Mouse (Mus musculus) liver, embryonic 11.5 days (tissue): ENCODE measurements around the gene Sh3kbp1. TPM values are rescaled to one million over a fixed set of nuclear protein-coding genes. Genes with fewer than 3 reads are reported as not detected.

ENCODE experiments used
- ATAC-seq: fragments of 200-750 bp; cut with Nextera tagmentation; replicated peaks from 2 replicates; pipeline ENCODE4 v1.8.0; 2017; ENCODE audit warnings: moderate number of reproducible peaks, mild to moderate bottlenecking, moderate TSS enrichment, moderate library complexity; ENCODE audit not compliant: low FRiP score
- DNase-seq: peaks from one replicate; pipeline ENCODE4 v3.0.0-alpha.2; 2017; ENCODE audit warnings: low spot score
- H3K27ac ChIP-seq: fragments of 300-500 bp; sonication (generic); 2 replicates; pipeline ENCODE4 v1.5.1; 2014; ENCODE audit warnings: mild to moderate bottlenecking, low read depth, low read length, control low read depth
- H3K27me3 ChIP-seq: fragments of 300-500 bp; sonication (generic); replicated peaks from 2 replicates; pipeline ENCODE4 v1.6.1; 2014; ENCODE audit warnings: low read length, mixed read lengths; ENCODE audit not compliant: control insufficient read depth, insufficient read depth
- H3K36me3 ChIP-seq: fragments of 300-500 bp; sonication (generic); 2 replicates; pipeline ENCODE4 v1.6.1; 2014; ENCODE audit warnings: mild to moderate bottlenecking, low read length, moderate library complexity, mixed read lengths; ENCODE audit not compliant: control insufficient read depth, insufficient read depth
- H3K4me1 ChIP-seq: fragments of 300-500 bp; sonication (generic); replicated peaks from 2 replicates; pipeline ENCODE4 v1.6.1; 2014; ENCODE audit warnings: low read length, mixed read lengths; ENCODE audit not compliant: control insufficient read depth, insufficient read depth
- H3K4me2 ChIP-seq: fragments of 300-500 bp; sonication (generic); 2 replicates; pipeline ENCODE4 v1.6.1; 2014; ENCODE audit warnings: mild to moderate bottlenecking, control low read depth, moderate library complexity
- H3K4me3 ChIP-seq: fragments of 300-500 bp; sonication (generic); 2 replicates; pipeline ENCODE4 v1.5.1; 2014; ENCODE audit warnings: low read depth, low read length, control low read depth
- H3K9ac ChIP-seq: fragments of 300-500 bp; sonication (generic); 2 replicates; pipeline ENCODE4 v1.6.1; 2014; ENCODE audit warnings: low read depth, low read length, control low read depth
- H3K9me3 ChIP-seq: fragments of 300-500 bp; sonication (generic); 2 replicates; pipeline ENCODE4 v1.6.1; 2016; ENCODE audit warnings: low read length, inconsistent platforms, mixed read lengths; ENCODE audit not compliant: control insufficient read depth
- WGBS: fragments of 180-500 bp; shearing (Covaris S2); extraction: QIAGEN DNeasy Blood & Tissue Kit; methylation state at CpG from one replicate; pipeline ENCODE4 v1.1.7; 2014; 5-methylcytosine and 5-hydroxymethylcytosine counted together
- polyA plus RNA-seq: library from polyadenylated mRNA; unstranded; fragments of >200 nt; fragmentation: Nextera tagmentation; extraction: Ambion mirVana; gene quantifications from 2 replicates; pipeline ENCODE4 v1.2.1, GENCODE M21; 2014

Sh3kbp1 gene
- polyA plus RNA-seq, 1 experiment from 2014 or later, result 23.9 TPM

DNA sequence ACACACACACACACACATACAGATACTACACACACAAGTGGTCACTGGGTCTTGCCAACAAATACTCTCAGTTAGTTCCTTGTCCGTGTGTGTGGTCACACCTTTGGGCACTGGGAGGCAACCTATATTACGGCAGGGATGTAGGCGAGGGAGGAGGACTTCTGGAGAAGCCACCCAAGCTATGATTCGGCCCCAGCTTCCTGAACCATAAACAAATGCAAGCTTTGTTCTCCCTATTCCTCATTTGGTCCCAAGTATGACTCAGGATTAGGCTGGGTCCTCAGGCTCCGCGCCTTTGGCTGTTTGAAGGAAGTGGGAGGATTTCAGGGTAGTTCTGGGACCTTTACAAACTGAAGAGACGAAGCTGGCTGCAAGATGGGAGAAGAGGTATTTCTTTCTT lies 213.2 kb downstream of the Sh3kbp1 start:
- DNase-seq (no peak), ATAC-seq (no peak)
- H3K4me1 ChIP-seq, result no peaks in the 10 kb centered on the region
- H3K27ac ChIP-seq, result no peak overlapping the region
- 58% methylated on average over 7 of the region's 7 CpGs for WGBS
- H3K36me3 ChIP-seq, result no peaks in the 10 kb centered on the region
- no peak overlapping the region for H3K4me2 ChIP-seq
- no peak overlapping the region for H3K4me3 ChIP-seq
- H3K9me3 ChIP-seq, result no peaks in the 10 kb centered on the region
- H3K9ac ChIP-seq, result no peak overlapping the region
- H3K27me3 ChIP-seq, result peaks cover 3% of the 10 kb centered on the region

DNA sequence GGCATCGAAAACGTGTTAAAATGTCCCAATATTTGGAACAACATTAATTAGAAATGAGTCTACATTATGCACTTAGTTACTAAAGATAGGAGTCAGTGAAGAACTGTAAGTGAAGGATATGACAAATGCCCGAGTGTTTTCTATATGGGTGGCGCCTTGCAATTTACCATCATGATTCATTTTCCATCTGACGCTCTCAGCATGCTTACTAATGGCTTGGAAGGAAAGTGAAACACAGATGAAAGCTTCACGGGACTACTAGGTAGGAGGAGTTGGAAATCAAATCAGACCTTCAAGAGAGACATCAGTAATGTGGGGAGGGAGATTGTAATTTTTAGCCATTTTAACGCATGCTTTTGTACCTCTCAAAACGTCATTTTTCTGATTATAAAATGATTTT lies 223.7 kb downstream of the Sh3kbp1 start:
- ATAC-seq, result no peak
- Histone ChIP-seq H3K27ac (no peak overlapping the region), H3K4me2 (no peak overlapping the region), H3K4me3 (no peak overlapping the region), H3K27me3 (no peaks in the 10 kb centered on the region), H3K9ac (no peak overlapping the region), H3K9me3 (no peaks in the 10 kb centered on the region), H3K36me3 (no peaks in the 10 kb centered on the region), H3K4me1 (no peaks in the 10 kb centered on the region)
- DNase-seq, result no peak
- WGBS, result 89% methylated on average over 8 of the region's 8 CpGs

DNA sequence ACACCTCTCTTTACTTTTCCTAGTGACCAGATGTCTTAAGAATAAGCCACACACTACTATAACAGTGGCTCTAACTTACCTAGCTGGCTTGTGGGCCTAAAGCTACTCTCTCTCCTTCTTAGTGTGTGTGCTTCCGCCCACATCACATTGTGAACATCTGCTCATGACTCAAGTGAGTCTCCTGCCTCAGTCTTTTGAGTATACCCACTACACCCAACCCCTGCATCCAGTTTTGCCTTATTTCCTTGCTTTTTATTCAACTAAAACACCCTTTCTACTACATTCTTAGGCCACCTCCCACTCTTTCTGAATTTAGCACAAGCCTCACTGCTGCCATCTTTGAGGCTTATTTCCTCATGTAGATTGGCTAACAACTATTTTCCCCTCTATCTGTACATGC lies 229.8 kb downstream of the Sh3kbp1 start:
- Histone ChIP-seq H3K27ac (no peak overlapping the region), H3K4me3 (no peak overlapping the region), H3K4me1 (no peaks in the 10 kb centered on the region), H3K27me3 (no peaks in the 10 kb centered on the region), H3K9me3 (no peaks in the 10 kb centered on the region), H3K9ac (no peak overlapping the region), H3K4me2 (no peak overlapping the region), H3K36me3 (no peaks in the 10 kb centered on the region)
- no peak for ATAC-seq
- no peak for DNase-seq
- 95% methylated on average over 1 of the region's 1 CpGs for WGBS

- no peak overlapping the region for H3K4me2 ChIP-seq
- no peak for DNase-seq
- H3K4me1 ChIP-seq, result no peaks in the 10 kb centered on the region
- 0 out of 2 replicates have a peak, but pooled peaks cover 4% of the 10 kb centered on the region for H3K27me3 ChIP-seq
- ATAC-seq, result no peak
- H3K9ac ChIP-seq, result no peak overlapping the region
- no peaks in the 10 kb centered on the region for H3K36me3 ChIP-seq
- 65% methylated on average over 1 of the region's 1 CpGs for WGBS
- H3K9me3 ChIP-seq, result no peaks in the 10 kb centered on the region
- no peak overlapping the region for H3K4me3 ChIP-seq
- H3K27ac ChIP-seq, result no peak overlapping the region
Measured at GRCm38 (mm10) chrX:159858126-159858525, 231.1 kb downstream of the Sh3kbp1 start.

DNA sequence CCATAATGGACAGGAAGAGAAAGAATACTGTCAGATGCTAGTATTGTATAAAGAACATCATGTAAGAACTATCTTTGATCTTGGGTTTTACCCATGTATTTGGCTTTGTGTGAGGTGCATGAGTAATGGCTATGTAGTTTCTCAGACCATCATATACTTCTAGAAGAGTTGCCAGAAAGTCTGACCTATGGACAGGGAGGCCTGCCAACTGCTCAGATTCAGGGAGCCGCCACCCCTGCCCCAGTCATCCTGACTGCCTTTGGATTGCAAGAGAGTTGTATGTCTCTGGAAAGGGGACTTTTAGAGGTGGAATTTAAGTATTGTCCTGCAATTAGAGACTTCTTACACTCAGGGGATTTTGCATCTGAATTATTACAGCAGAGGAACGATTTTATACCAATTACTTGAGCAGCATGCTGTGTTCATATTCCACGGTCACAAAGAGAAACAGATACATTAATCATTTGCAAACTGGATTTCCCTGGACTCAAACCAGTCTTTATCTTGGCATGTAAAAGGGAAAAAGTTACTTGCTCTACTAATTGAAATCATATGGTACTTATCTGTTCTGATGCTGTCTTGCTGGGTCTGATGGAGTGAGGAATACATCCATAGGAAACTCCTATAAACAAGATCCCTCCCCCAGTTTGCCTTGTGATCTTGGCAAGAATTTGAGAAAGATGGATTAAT lies 233.9 kb downstream of the Sh3kbp1 start:
- Histone ChIP-seq H3K9me3 (no peaks in the 10 kb centered on the region), H3K27me3 (0 out of 2 replicates have a peak, but pooled peaks cover 6% of the 10 kb centered on the region), H3K4me2 (no peak overlapping the region), H3K4me1 (no peaks in the 10 kb centered on the region), H3K36me3 (no peaks in the 10 kb centered on the region), H3K9ac (no peak overlapping the region), H3K27ac (no peak overlapping the region), H3K4me3 (no peak overlapping the region)
- no peak for DNase-seq
- WGBS, result 76% methylated on average over 3 of the region's 3 CpGs
- ATAC-seq, result no peak

DNA sequence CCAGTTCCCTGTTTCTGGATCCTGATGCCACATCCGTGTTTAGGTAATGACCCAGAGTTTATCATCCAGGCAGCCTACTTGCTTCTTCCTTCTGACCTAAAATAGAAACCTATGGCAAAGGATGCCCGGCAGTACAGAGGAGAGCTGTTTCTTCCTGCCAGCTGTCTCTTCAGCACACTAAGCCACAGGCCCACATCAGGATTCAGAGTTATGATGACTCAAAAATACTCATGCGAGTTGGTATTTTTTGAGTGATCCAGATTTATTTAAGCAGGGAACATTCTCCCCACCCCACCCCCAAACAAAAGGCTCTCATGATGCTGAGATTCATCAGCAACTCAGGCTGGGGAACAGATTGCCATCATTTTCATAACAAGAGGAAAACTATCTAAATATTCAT lies 240.6 kb downstream of the Sh3kbp1 start:
- no peak overlapping the region for H3K4me3 ChIP-seq
- no peak overlapping the region for H3K9ac ChIP-seq
- no peaks in the 10 kb centered on the region for H3K4me1 ChIP-seq
- peaks cover 2% of the 10 kb centered on the region; the same call in 1 of the 2 replicates for H3K27me3 ChIP-seq
- DNase-seq (no peak), ATAC-seq (no peak)
- no peak overlapping the region for H3K27ac ChIP-seq
- no peak overlapping the region for H3K4me2 ChIP-seq
- H3K9me3 ChIP-seq, result no peaks in the 10 kb centered on the region
- 70% methylated on average over 3 of the region's 3 CpGs for WGBS
- no peaks in the 10 kb centered on the region for H3K36me3 ChIP-seq

DNA sequence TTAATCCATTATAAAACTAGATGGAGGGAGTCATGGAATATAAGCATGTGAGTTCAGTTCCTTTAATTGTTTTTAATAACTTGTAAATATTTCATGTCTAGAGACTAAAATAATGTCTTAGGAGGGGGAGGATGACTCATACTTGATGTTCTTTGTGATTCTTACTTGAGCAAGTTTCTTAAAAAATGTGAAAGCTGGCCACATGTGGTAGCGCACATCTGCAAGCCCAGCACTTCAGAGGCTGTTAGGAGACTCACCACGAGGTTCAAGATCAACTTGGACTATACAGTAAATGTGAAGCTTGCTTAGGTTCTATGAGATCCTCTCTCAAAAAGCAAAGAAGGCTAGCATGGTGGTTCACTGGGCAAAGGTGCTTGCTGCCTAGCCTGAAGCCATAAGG lies 245.4 kb downstream of the Sh3kbp1 start:
- ATAC-seq (no peak), DNase-seq (no peak)
- Histone ChIP-seq H3K36me3 (no peaks in the 10 kb centered on the region), H3K4me3 (no peak overlapping the region), H3K27me3 (no peaks in the 10 kb centered on the region; the same call in 1 of the 2 replicates), H3K4me1 (no peaks in the 10 kb centered on the region), H3K27ac (no peak overlapping the region), H3K9me3 (no peaks in the 10 kb centered on the region), H3K9ac (no peak overlapping the region), H3K4me2 (no peak overlapping the region)
- WGBS, result 71% methylated on average over 2 of the region's 2 CpGs

DNA sequence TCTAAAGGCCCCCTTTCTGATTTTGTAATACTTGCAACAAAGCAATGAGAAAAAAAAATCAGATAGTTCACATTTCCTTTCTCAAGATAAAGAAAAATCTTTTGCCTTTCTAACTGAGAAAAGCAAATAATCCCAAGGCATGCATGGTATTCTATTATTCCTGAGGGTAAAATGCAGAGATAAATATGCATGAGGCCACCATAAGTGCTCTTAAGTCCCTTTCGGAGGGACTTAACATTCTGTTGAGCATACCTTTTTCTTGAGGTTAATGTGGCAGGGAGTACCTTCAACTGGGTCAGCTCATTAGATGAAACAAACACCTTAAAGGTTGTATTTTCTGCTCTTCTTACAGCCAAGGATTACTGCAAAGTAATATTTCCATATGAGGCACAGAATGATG lies 250.7 kb downstream of the Sh3kbp1 start:
- Histone ChIP-seq H3K27me3 (peaks cover 4% of the 10 kb centered on the region; the same call in 1 of the 2 replicates), H3K9me3 (no peaks in the 10 kb centered on the region), H3K4me2 (no peak overlapping the region), H3K9ac (no peak overlapping the region), H3K27ac (no peak overlapping the region), H3K4me3 (no peak overlapping the region), H3K36me3 (no peaks in the 10 kb centered on the region), H3K4me1 (no peaks in the 10 kb centered on the region)
- ATAC-seq (no peak), DNase-seq (no peak)
- 73% methylated on average over 1 of the region's 1 CpGs for WGBS

GRCm38 (mm10) chrX:159879455-159879854 lies 252.4 kb downstream of the Sh3kbp1 start:
- Histone ChIP-seq H3K4me1 (no peaks in the 10 kb centered on the region), H3K4me2 (no peak overlapping the region), H3K4me3 (no peak overlapping the region), H3K9ac (no peak overlapping the region), H3K9me3 (no peaks in the 10 kb centered on the region), H3K27me3 (peaks cover 6% of the 10 kb centered on the region; the same call in 1 of the 2 replicates), H3K27ac (no peak overlapping the region), H3K36me3 (no peaks in the 10 kb centered on the region)
- DNase-seq, result no peak
- 69% methylated on average over 3 of the region's 3 CpGs for WGBS
- no peak for ATAC-seq
